27 mouse cellular contexts compared by ENCODE assay signal in the genomic region with DNA sequence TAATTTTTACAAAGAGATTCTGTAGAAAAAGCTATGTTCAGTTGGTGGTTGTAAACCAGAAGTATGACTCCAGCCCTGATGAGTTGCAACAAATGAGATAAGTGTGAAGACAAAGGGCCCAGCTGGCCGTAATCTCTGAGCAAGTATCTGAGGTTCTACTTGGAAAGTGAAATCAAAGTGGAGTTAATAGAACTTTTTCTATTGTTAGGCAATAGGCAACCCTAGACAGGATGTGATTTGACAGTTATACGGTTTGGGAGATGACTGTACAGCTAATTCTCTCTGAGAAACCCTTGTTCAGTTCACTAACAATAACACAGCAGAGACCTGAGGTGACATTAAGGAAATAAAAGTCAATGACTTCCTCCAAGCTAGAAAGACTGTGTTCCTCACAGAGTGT.
A peak's percentile ranks its signal among the peaks of the same experiment; 100 is the strongest.
DNase-seq lines count a peak whose midpoint lies in the region; ATAC-seq and TF ChIP-seq lines count a peak whose summit lies in the region.
"Had no signal": no experiment of that assay in that cellular context is flagged by ENCODE, and none has a peak within 500 bp of the region (broad histone marks: within the 10 kb centered on the region; RNA-seq: fewer than 3 reads in every experiment).

No protein-coding gene starts in this region.

- peak; percentile 4 for DNase-seq in lung, postnatal 10 days
- no peak for DNase-seq in lung, adult 2 months
- no peak for DNase-seq in frontal cortex, postnatal 36 days (ENCODE audit: low spot score in 2 of 2)
- DNase-seq in thymus, adult 2 months: no peak
- no peak for DNase-seq in right cerebral cortex, postnatal 4 days
- DNase-seq: adrenal gland, postnatal 14 days; cerebellum, adult 9-10 months; gastrocnemius, postnatal 14 days; heart, adult 2 months; heart, postnatal 36 days; kidney, postnatal 4 days; liver, embryonic 13.5 days had no signal

- no peaks in the 10 kb centered on the region for H3K27me3 ChIP-seq in thymus, adult 2 months (ENCODE audit: control insufficient read depth, insufficient read depth, low read length)
- H3K27me3 ChIP-seq: CH12.LX; embryonic facial prominence, embryonic 15.5 days; forebrain, embryonic 15.5 days; heart, embryonic 13.5 days; kidney, embryonic 15.5 days; liver, embryonic 13.5 days; lung, embryonic 15.5 days; megakaryocyte, embryonic 14.5 days; midbrain, embryonic 13.5 days; Patski had no signal

- no peak for TF ChIP-seq POLR2A in lung, adult 2 months (IDR thresholded peaks at IDR 0.05; ENCODE audit: borderline replicate concordance, extremely low read depth, low read depth, low read length)
- TF ChIP-seq POLR2A in thymus, adult 2 months (IDR thresholded peaks at IDR 0.05; ENCODE audit: control insufficient read depth, extremely low read depth, insufficient read depth, low read length, poor library complexity): no peak

- WGBS in lung, adult 2 months: 44% methylated on average over 2 of the region's 2 CpGs
- WGBS in thymus, adult 2 months: 23% methylated on average over 2 of the region's 2 CpGs

- H3K36me3 ChIP-seq in thymus, adult 2 months (ENCODE audit: control insufficient read depth, insufficient read depth, low read length): no peaks in the 10 kb centered on the region
- H3K36me3 ChIP-seq: embryonic facial prominence, embryonic 15.5 days; forebrain, embryonic 15.5 days; G1E; heart, embryonic 13.5 days; kidney, embryonic 15.5 days; liver, embryonic 13.5 days; lung, embryonic 15.5 days; midbrain, embryonic 13.5 days had no signal

- no peak for TF ChIP-seq CTCF in lung, adult 2 months (IDR thresholded peaks at IDR 0.05; ENCODE audit: insufficient read depth, low read length)
- TF ChIP-seq CTCF in thymus, adult 2 months (IDR thresholded peaks at IDR 0.05; ENCODE audit: borderline replicate concordance, control insufficient read depth, extremely low read depth, insufficient read depth, low read length, poor library complexity): no peak

- H3K4me3 ChIP-seq in lung, adult 2 months (replicated peaks; ENCODE audit: extremely low read depth, low read depth, low read length): no peak overlapping the region
- no peak overlapping the region for H3K4me3 ChIP-seq in thymus, adult 2 months (ENCODE audit: control insufficient read depth, insufficient read depth, low read length)
- H3K4me3 ChIP-seq: embryonic facial prominence, embryonic 15.5 days; forebrain, embryonic 15.5 days; heart, adult 2 months; heart, embryonic 13.5 days; kidney, embryonic 15.5 days; liver, embryonic 13.5 days; lung, embryonic 15.5 days; megakaryocyte, embryonic 14.5 days; midbrain, embryonic 13.5 days had no signal

- no peak overlapping the region for H3K27ac ChIP-seq in thymus, adult 2 months (ENCODE audit: control insufficient read depth, insufficient read depth, low read length)
- H3K27ac ChIP-seq: embryonic facial prominence, embryonic 15.5 days; forebrain, embryonic 15.5 days; heart, adult 2 months; heart, embryonic 13.5 days; kidney, embryonic 15.5 days; liver, embryonic 13.5 days; lung, embryonic 15.5 days; midbrain, embryonic 13.5 days; stomach, postnatal 0 days had no signal

- ATAC-seq in activated CD4-positive, CD25-positive, alpha-beta regulatory T cell, adult 4 months: peak; percentile 94
- ATAC-seq in megakaryocyte, adult 5-6 weeks (ENCODE audit: poor library complexity, severe bottlenecking): peak; percentile 77
- ATAC-seq: forebrain, embryonic 15.5 days; hindbrain, embryonic 16.5 days; intestine, postnatal 0 days; midbrain, embryonic 13.5 days; Patski had no signal

- H3K4me1 ChIP-seq in lung, adult 2 months (ENCODE audit: control insufficient read depth, insufficient read depth, low read length): no peaks in the 10 kb centered on the region
- H3K4me1 ChIP-seq in thymus, adult 2 months (replicated peaks; ENCODE audit: control insufficient read depth, insufficient read depth, low read length): no peaks in the 10 kb centered on the region
- H3K4me1 ChIP-seq: embryonic facial prominence, embryonic 15.5 days; forebrain, embryonic 15.5 days; heart, embryonic 13.5 days; kidney, embryonic 15.5 days; liver, embryonic 13.5 days; lung, embryonic 15.5 days; megakaryocyte, embryonic 14.5 days; midbrain, embryonic 13.5 days had no signal
